Mouse (Mus musculus) G1E (cell line): Measurements from ENCODE around the gene Pmel.

Source experiments
- CTCF ChIP-seq: IDR thresholded peaks from 2 replicates; pipeline ENCODE4 v1.5.1; 2012; ENCODE audit warnings: low read depth, low read length, inconsistent platforms, mixed read lengths
- GATA1 ChIP-seq: IDR thresholded peaks from 2 replicates; pipeline ENCODE4 v1.6.1; 2012; ENCODE audit warnings: borderline replicate concordance, low read length, inconsistent platforms, mixed read lengths
- TAL1 ChIP-seq: conservative IDR thresholded peaks from 2 replicates; pipeline ENCODE4 v1.6.1; 2012; ENCODE audit warnings: low read depth, low read length, inconsistent platforms, mixed read lengths

GRCm38 (mm10) chr10:128699006-128699405 is 5.0 kb upstream of the Pmel start:
- no peak for TF ChIP-seq CTCF
- TF ChIP-seq GATA1: no peak
- no peak for TF ChIP-seq TAL1
